Mouse (Mus musculus) neutrophil, adult 5-6 weeks (primary cell): ENCODE results near the gene Gtf3c5. TPM values are rescaled to one million over a fixed set of nuclear protein-coding genes. Genes with fewer than 3 reads are reported as not detected.

Source experiments
- ATAC-seq: fragments of 151-379, 151-347 bp; 2 replicates; pipeline ENCODE4 v1.8.0; 2017; ENCODE audit warnings: mild to moderate bottlenecking, moderate TSS enrichment; ENCODE audit not compliant: insufficient number of reproducible peaks, poor library complexity, low FRiP score, severe bottlenecking; ENCODE audit errors: extremely low read depth
- total RNA-seq: library from RNA; stranded (forward); fragments of 200-1000 nt; gene quantifications from 2 replicates; pipeline ENCODE4 v1.2.3, GENCODE M21; 2017

Gene Gtf3c5
- total RNA-seq, 1 experiment from 2014 or later: 10.4 TPM

DNA sequence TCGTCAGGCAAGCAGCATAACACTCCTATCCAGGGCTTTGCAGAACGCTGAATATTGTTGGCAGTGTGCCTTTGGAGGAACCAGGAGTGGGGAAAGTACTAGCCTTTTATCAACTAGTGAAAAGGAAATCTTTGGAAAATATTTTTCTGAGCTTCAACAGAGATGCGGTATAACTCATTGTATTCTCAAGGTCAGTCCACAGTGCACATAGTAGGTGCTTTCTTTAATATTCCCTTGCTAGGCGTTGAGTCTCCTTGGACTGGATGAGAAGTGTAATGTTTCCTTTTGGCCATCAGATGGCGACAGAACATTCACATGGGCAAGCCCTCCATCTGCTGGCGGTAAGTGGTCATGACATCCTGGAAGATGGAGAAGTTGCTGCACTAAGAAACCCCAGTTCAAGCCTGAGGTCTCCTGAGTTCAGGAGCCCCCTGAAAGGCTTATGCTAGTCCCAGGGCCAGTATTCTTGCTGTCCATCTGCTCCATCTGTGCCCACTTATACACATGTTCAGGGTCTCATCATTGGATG is 1.6 kb upstream of the Gtf3c5 start:
- ATAC-seq: peak; percentile 89

DNA sequence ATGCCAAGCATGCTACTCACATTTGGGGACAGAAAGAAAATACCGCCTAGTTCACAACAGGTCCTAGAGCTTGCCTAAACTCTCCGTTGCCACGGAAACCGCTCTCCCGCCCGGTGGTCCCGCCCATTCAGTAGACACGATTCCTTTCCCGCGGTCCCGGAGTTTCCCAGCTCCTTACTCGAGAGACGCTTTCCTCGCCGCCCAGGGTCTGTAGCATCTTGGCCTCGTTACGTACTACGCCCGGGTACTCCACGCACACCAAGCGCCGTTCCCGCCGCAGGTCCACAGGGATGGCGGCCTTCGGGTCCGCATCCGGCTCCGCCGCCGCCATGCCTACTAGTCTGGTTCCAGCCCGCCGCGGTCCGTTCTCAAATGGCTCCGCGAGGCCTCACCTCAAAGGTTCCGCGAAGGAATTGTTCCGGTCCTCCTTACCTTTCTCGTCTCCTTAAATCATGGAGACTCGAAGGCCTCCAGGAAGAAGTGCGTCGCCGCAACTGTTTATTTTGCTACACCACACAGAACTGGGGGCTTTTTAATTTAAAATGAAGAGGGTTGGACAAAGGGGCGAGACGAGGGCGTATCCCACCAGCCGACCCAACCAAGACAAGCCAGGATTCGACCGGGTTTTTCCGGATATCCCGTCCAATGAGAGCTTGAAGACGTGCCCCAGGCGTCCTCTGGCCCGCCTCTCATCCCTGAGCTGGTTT is 751 bp downstream of the Gtf3c5 start:
- peak; percentile 70 for ATAC-seq

DNA sequence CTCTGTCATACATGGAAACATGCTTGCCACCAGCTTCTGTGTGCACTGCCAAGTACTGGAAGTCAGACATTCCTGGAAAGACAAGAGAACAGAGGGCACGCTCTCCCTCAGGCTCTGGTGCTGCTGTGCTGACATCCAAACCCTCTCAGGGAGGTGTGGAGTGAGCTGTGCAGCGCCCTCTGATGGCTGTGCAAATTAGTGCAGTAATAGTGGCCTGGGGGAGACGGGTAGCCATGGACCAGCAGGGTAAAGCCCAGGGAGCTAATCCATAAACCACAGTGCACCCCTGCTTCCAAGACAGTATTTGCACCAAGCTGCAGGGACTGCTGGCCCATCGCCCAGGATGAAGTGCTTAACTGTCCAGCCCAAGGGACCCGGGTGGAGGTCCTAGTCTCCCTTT is 5.5 kb downstream of the Gtf3c5 start:
- ATAC-seq: no peak

DNA sequence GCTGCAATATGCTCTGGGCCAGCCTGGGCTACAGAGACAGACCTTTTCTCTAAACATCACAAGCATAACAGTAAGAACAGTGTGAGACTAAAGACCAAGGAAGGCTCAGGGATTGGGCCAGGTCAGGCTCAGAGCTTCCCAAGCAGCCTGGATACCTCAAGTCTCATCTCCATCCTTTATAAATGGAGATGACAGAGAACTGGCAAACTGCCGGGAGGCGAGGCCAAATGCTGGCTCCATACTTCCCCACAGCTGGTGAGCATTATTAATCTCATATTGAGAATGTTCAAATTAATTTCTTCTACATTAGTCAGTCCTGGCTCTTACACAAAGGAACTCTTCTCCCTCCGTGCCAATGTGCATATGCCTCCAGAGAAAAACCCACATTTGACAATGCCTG is 6.7 kb downstream of the Gtf3c5 start:
- ATAC-seq: no peak

DNA sequence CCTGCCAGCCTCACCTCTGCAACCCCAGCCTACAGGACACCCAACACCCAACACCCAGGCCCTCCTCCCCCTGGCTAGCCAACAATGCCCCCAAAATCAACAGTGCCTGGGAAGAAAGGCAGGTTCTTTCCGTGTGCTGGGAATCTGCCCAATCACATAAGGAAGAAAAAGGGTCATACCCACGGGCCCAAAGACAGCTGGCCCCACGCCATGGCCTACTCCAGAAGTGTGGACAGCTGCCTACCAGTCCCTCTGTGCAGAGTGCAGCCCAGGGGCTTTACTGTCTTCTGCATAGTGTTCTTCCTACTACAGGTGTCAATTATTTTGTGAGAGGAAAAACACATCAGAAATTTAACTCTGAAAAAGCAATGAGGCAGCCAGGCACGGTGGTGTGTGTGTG is 8.2 kb downstream of the Gtf3c5 start:
- no peak for ATAC-seq

DNA sequence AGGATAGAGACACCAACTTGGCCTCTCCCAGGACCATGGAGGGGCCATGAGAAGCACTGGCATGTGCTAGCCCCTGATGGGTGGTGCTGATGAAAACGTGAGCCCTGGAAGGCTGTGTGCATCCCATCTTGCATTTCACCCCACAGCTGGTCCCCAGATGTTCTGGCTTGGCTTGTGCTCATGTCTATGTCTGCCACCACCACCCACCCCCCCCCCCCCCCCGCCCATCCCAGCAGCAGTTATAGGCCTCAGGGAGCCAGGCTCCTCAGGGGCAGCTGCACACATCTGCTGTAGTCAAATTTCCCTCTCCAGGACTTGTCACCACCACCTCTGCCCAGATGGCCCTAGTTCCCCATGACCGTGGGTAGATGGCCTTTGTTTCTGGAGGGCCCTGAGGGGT is 13.6 kb downstream of the Gtf3c5 start:
- no peak for ATAC-seq

- no peak for ATAC-seq
Observed at GRCm38 (mm10) chr2:28566545-28566944, 17.0 kb downstream of the Gtf3c5 start.

- no peak for ATAC-seq
Observed at GRCm38 (mm10) chr2:28564380-28564779, 19.2 kb downstream of the Gtf3c5 start.

- ATAC-seq: no peak
Observed at GRCm38 (mm10) chr2:28563830-28564229, 19.7 kb downstream of the Gtf3c5 start.

- no peak for ATAC-seq
Observed at GRCm38 (mm10) chr2:28563303-28563702, 20.2 kb downstream of the Gtf3c5 start, which contains the start of gene Cel. Cel (minus strand) TSS chr2:28563403.

GRCm38 (mm10) chr2:28557452-28557851 is 26.1 kb downstream of the Gtf3c5 start:
- ATAC-seq: no peak

DNA sequence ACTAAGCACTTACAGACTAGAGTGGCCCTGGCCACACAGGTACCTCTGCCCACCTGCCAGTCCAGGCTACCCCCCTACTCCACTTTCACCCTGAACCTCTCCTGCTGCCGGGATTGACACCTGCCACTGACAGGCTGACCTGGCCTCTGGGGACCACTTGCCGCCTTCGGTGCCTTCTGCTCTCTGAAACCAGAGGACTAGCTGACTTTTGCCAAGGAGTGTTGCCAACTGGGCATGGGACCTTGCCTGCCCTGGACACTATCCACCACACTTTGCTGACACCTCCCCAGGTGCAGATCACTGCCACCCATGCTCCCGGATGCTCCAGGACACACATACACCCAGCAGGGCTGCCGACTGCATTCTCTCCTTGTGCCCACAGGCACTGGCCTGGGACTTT is 31.2 kb downstream of the Gtf3c5 start:
- ATAC-seq: no peak

- ATAC-seq: no peak
Observed at GRCm38 (mm10) chr2:28549157-28549556, 34.4 kb downstream of the Gtf3c5 start.

DNA sequence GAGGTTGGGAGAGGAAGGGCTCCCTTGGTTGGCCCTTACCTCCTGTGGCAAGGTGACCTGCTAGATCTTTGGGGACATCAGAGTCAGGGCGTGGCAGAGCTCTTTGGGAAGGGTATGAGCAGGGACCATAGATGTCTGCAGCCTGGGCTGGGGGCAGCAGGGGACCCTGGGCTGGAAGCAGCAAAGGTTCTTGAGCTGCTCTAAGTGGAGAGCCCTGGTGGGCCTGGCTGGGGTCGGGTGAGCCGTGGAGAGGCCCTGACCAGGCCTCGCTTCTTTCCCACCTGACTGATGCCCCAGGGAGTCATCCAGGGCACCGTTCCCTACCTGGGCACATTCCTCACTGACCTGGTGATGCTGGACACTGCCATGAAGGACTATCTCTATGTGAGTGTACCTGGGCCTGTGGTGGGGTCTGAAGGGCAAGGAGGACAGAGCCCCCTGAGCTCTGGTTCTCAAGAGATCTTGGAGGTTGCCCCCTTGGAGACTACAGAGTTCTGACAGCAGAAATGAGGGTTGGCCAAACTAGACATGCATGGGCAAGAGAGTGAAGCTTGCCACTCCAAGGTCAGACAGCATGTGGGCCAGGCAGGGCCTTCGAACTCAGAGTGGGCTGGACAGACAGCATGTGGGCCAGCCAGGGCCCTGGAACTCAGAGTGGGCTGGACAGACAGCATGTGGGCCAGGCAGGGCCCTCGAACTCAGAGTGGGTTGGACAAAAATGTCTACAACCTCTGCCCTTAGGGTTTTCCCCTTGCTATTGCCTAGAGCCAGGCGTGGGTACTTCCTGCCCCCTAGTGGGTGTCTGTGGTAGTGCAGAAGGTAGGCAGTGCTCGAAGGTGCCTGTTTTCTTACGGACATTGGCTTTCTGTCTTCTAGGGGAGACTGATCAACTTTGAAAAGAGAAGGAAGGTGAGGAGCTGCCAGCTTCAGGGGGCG is 36.0 kb downstream of the Gtf3c5 start:
- peak; percentile 76 for ATAC-seq

DNA sequence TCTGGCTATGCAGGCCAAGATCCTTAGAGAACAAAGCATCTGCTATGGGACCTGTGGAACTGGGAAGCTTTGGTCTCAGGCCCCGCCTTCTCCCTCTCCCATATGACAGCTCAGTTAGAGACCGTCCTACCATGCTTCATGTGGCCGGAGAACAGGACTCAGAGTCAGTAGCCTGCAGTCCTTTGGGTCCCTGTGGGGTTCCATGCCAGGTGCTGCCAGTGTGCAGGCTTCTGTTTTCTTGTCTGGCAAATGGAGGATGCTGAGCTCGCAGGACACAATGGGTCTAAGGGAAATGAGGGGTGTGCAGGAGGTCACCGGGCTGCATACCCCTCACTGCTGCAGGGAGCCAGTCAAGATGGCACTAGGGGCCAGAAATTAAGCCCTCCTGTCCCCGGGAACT is 37.0 kb downstream of the Gtf3c5 start:
- ATAC-seq: no peak

GRCm38 (mm10) chr2:28545976-28546375 is 37.6 kb downstream of the Gtf3c5 start:
- no peak for ATAC-seq

DNA sequence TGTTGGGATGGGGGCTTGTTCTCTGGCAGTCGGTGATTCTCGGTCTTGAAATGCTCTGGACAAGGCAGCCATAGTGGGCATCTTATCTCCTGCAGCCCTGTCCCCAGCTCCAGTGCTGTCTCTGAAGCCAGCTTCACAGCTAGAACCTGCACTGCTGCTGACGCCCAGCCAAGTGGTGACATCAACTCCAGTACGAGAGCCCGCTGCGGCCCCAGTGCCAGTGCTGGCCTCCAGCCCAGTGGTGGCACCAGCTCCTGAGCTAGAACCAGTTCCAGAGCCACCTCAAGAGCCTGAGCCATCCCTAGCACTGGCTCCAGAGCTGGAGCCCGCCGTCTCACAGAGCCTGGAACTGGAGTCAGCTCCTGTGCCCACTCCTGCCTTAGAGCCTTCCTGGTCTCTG is 39.7 kb downstream of the Gtf3c5 start:
- ATAC-seq: no peak

- no peak for ATAC-seq
Observed at GRCm38 (mm10) chr2:28540587-28541227, 42.8 kb downstream of the Gtf3c5 start.

- peak; percentile 88 for ATAC-seq
Observed at GRCm38 (mm10) chr2:28539949-28540348, 43.6 kb downstream of the Gtf3c5 start.
